Mouse (Mus musculus) erythroblast, adult 5-6 weeks (primary cell): ENCODE data around the gene Akt1s1. TPM values are rescaled to one million over a fixed set of nuclear protein-coding genes. Genes with fewer than 3 reads are reported as not detected.

ENCODE experiments used
- ATAC-seq: replicated peaks from 2 replicates; pipeline ENCODE4 v1.8.0; 2016; ENCODE audit warnings: moderate number of reproducible peaks, mild to moderate bottlenecking, moderate TSS enrichment, inconsistent platforms; ENCODE audit not compliant: poor library complexity, low FRiP score, severe bottlenecking
- total RNA-seq, 2 experiments: library from RNA; stranded (forward) in 1 of 2; stranded (reverse) in 1 of 2; fragments of 150-400 nt in 1 of 2; fragments of 200-764, 138-1000 nt in 1 of 2; gene quantifications; 2 replicates each; pipeline versions ENCODE4 v1.2.3 to v1.2.4; 2015 to 2017; ENCODE audit warnings: low replicate concordance in 2 of 2

Gene Akt1s1
- total RNA-seq, 2 experiments from 2014 or later = 6.5 to 43.3 TPM

DNA sequence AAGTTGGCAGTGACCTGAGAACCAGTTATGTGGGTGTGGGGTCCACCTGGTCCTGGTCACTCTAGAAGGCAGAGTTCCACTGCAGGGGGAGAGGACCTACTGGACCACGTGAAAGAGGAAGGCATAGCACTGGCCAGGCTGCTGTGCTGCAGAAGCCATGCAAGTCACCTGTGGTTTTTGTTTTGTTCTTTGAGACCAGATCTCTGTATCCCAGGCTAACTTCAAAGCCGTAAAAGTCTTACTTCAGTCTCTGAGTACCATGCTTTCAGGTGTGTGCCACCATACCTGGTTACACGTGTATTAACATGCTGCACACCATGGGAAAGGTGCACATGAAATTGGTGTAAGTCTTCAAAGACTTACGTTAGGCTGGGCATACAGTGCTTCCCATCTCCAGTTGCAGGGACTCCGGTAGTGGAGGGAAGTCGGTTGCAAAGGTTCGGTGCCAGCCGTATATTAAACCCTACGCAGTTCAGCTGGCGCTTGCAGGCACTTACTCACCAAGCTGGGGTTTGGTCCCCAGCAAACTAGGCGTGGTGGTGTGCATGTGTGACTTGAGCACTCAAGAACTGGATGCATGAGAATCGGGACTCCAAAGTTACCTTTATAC is 2.9 kb downstream of the Akt1s1 start:
- no peak for ATAC-seq

DNA sequence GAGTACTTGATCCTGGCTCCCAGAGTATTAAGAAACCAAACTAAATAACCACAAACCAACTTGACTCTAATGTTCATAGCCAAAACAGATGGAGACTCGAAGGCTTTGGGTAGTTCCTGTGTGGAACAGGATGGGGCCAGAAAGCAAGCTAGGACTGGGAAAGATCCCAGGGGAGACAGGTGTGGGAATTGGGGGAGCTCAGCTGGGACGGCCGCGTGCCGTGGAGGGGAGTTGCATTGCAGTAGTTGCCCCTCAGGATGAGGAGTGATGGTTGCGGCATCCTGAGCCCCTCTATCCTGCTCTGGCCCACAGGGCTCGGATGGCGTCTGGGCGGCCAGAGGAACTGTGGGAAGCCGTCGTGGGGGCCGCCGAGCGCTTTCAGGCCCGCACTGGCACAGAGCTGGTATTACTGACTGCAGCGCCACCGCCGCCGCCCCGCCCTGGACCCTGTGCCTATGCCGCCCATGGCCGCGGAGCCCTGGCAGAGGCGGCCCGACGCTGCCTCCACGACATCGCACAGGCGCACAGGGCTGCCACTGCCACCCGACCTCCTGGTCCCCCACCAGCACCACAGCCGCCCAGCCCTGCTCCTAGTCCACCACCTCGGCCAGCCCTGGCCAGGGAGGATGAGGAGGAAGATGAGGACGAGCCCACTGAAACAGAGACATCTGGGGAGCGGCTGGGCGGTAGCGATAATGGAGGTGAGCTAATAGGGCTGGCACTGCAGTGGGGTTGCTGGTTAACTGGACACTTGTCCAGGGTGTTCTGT is 3.7 kb downstream of the Akt1s1 start:
- ATAC-seq = no peak

DNA sequence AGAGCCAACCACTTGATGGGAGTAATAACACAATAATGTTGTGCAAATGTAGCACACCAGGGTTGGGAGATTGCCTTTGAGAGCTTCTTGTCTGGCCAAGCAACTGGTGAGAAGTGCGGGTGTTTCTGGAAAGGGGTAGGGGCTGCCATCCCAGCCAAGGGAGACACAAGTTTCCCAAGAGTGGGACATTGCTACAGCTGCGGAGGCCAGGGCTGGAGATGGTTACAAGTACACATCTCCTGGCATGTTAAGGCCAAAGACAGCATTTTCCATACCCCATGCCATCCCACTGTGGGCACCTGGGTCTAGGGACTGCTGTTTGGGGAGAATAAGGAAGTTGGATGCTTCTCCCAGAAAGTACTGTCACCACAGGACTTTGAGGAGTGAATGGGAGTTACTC is 4.3 kb downstream of the Akt1s1 start:
- no peak for ATAC-seq

DNA sequence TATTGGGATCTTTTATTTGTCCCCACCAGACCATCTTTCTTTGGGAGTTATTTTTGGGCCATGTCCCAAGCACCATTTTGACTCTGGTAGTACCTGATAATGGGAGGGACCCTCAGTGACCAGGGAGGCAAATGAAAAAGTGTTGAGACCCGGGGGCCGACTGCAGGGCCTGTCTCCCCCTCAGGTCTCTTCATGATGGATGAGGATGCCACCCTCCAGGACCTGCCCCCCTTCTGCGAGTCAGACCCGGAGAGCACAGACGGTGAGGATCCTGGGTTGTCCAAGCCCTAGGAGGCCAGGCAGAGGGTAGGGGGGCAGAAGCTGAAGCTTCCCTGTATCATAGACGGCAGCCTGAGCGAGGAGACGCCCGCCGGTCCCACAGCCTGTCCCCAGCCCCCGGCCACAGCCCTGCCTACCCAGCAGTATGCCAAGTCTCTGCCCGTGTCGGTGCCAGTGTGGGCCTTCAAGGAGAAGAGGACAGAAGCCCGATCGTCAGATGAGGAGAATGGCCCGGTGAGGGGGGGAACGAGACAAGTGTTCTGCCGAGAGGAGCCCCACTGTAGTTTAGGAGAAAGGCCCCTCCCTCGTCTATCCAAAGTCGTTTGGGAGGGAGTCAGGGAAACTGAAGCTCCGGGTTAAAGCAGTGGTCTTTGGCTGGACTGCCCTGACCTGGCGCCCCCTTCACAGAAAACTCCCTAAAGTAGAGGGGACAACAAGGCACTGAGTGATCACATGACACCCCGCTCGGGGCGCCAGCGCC is 5.0 kb downstream of the Akt1s1 start:
- ATAC-seq = 0 out of 2 replicates have a peak, but pooled peaks have one; percentile 3

DNA sequence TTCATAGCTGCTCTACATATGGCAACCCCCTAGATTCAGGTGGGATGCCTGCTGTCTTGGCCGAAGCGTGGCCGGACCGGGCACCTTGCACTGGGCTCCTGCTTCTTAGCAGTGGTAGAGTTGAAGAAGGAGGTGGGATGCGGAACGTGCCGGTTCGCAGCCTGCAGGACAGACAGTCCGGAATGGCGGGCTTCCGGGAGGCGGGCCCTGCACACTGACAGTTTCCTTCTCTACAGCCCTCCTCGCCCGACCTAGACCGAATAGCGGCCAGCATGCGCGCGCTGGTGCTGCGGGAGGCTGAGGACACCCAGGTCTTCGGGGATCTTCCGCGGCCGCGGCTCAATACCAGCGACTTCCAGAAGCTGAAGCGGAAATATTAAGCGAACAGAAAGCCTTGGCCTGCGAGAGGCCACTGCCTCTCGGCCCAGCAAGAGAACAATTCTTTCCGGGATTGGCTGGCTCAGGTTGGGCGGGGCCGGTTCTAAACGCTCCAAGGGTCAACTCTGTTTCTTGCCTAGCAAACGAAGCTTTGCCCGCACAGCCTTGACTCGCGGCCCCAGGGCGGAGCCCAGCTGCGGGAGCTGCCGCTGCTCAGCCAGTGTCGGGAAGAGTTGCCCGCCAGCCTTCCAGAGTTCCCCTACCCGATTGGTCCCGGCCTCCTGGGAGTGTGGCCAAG is 5.7 kb downstream of the Akt1s1 start:
- ATAC-seq = peak; percentile 57

DNA sequence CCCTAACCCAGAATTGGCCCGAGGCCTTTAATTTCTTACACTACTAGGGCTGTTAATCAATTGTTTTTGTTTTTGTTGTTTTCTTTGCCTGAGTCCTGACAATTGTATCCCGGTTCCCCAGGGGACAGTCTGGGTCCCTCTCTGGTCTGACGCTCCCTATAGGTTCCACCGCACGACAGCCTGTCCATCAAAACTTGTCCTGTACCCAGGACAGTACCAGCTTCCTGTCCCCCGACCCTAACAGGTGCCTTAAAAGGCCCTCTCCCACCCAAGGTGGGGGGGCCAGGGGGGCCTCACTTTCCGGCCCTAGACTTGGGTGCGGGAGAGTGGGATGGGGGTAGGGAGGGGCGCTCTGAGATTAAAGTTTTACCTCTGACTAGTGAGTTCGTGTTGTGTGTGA is 6.2 kb downstream of the Akt1s1 start:
- ATAC-seq = no peak

DNA sequence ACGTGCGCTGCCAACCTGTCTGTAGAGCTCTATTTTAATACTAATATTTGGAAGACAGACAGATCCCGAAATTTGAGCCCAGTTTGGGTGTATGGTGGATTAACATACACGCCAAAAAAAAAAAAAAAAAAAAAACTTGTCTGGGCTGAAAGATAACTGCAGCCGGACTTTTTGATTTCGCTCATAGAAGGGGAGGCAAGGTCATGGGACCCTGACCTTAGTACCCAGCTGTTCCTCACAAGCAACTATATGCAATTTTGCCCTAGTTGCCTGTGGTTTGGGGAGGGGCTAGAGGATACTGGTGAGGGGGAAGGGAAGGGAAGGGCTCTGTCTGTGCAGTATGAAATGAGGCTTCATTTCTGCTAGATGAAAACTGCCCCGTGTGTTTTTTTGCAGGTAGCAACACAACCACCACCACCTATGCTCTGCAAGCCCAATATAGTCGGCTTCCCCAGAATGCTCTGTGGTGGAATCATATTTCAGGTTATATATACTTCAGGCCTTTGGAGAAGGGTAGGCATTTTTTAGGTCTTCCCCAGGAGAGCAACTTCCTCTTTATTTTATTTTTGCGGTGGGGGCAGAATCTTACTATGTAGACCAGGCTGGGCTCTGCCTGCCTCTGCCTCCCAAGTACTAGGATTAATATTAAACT is 7.6 kb downstream of the Akt1s1 start:
- ATAC-seq = no peak

DNA sequence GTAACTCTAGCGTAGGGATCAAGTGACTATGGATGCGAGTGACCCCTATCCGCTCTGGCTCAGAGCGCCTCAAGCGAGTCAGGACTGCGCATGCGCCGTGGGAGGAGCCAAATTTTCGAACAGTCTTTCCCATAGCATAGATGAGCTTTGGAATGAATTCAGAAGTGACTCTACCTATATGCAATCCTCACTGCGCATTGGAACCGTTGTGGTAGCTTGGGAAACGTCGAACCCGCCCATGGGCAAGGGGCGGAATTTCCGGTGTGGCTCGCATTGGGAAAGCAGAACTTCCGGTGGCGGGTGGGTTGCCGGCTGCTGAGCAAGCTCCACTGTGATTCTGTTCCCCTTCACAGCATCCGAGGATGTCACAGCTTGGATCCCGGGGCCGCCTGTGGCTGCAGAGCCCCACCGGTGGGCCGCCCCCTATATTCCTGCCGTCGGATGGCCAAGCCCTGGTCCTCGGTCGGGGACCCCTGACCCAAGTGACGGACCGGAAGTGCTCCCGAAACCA is 8.3 kb downstream of the Akt1s1 start, which contains the start of gene Pnkp:
Gene Pnkp, plus strand, starts transcription at position 98 of the 511 bp plus-strand sequence.
- peak; percentile 41 for ATAC-seq

DNA sequence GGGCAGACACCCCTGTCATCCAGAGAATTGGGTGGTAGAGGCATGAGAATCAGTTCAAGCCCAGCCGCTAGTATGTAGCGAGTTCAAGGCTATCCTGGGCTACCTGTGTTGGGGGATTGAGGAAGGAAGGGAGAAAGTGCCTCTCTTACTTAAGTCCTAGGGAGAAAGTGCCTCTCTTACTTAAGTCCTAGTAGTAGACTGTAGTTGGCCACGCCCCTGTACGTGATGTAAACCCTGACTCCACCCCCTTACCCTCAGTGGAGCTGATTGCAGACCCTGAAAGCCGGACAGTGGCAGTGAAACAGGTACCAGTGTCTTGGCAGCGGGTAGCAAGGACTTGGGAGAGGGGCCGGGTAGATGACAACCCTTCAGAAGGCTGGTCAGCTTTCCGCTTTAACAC is 9.1 kb downstream of the Akt1s1 start:
- peak; percentile 44; the same call in 1 of the 2 replicates for ATAC-seq

DNA sequence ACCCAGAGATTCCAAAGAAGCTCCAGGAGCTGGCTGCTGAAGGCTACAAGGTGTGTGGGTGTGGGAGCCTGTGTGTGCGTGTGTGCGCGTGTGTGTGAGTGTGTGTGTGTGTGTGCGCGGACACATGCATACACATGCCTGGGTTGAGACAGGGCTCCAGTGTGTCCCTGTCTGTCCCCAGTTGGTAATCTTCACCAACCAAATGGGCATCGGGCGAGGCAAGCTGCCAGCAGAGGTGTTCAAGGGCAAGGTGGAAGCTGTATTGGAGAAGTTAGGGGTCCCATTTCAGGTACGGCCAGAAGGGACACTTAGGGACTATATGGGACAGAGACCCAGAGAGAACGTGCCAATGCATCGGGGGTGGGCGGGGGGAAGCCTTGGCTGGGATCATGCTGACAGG is 11.1 kb downstream of the Akt1s1 start:
- no peak for ATAC-seq

DNA sequence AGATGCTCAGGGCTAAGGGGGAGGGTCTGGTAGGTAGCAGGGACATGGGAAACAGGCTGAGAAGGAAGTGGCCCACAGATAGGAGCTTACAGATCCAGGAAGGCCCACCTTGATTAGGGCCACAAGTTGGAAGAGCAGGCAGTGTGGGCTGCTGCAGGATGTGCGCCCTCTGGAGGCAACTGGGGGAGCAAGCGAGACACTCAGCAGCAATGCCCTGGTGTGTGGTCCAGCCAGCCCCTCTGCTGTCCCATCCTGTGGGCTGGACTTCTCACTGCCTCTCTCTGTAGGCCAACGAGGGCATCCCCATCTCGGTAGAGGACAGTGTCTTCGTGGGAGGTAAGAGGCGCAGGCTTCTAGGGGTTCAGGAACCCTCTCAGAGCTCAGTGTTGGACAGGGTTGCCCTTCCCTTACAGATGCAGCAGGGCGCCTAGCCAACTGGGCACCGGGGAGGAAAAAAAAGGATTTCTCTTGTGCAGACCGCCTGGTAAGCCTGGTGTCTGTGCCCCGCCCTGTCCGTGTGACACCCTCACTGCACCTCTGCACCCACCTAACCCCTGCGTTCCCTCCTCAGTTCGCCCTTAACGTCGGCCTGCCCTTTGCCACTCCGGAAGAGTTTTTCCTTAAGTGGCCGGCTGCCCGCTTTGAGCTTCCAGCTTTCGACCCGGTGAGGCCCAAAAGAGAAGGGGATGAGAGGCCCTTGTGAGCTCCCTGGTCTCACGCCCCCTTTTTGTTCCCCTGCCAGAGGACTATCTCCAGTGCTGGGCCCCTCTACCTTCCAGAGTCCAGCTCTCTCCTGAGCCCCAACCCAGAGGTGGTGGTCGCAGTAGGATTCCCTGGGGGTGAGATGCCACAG is 12.0 kb downstream of the Akt1s1 start:
- ATAC-seq = peak; percentile 48

DNA sequence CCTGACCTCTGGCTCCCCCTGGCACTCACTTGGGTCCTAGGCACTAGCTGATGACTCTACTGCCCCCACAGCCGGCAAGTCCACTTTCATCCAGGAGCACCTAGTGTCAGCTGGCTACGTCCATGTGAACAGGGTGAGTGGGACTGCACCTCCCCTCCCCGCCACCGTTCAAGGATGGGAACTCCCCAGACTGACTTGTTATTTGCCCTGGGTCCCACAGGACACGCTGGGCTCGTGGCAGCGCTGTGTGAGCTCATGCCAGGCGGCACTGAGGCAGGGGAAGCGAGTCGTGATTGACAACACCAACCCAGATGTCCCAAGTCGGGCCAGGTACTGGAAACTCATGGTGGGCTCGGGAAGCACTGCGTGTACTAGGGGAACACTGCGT is 12.6 kb downstream of the Akt1s1 start:
- no peak for ATAC-seq

DNA sequence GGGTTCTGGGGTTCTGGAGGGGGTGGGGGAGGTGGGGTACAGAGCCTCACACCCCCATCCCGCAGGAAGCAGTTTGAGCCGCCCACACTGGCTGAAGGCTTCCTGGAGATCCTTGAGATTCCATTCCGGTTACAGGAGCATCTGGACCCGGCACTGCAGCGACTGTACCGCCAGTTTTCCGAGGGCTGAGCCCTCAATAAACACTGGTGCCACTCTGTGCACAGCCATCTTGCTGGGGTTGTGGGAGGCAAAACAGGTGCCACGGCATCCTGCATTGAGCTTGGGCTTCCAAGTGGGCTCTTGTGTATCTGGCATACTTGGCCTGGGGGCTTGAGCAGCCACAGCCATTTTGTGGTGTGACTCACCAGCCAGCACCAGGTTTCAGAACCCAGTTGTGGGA is 13.6 kb downstream of the Akt1s1 start:
- ATAC-seq = no peak

DNA sequence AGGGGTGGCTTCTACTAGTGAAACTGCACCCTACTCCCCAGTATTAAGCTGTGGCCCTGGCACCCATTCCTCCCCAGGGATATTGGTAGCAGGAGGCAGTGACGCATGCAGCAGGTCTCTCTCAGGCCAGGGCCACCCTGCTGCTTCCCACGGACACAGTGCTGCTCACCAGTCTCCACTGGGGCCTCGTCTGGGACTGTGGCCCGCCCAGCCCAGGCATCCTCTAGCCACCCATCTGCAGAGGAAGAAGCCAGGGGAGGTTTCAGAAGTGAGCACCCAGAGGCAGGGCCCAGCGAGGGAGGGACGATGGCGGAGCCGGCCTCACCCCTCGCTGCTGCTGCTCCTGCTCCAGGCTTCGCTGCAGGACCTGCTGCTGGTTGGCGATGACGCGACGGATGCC is 14.4 kb downstream of the Akt1s1 start:
- no peak for ATAC-seq

DNA sequence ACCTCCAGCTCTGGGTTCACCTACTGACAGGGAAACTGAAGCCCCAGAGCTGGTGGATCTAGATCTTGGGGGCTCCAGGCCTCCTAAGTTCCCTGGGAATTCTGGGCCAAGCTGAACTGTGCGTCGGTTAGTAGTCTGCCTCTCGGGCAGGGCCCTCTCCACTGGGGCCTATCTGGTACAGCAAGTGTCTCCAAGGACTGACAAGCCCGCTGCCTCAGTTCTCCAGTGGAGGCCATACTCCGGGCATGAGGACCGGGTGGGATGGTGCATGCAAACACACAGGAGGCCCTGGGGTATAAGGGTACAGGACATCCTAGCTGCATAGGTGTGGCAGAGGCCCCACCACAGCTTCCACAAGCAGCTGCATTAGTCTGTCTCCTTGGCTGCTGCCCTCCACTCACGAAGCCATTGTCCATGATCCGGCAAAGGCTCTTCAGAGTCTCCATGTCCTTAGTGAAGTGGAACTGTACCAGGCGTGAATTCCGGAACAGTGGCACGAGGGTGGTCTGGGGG is 15.2 kb downstream of the Akt1s1 start:
- no peak for ATAC-seq

DNA sequence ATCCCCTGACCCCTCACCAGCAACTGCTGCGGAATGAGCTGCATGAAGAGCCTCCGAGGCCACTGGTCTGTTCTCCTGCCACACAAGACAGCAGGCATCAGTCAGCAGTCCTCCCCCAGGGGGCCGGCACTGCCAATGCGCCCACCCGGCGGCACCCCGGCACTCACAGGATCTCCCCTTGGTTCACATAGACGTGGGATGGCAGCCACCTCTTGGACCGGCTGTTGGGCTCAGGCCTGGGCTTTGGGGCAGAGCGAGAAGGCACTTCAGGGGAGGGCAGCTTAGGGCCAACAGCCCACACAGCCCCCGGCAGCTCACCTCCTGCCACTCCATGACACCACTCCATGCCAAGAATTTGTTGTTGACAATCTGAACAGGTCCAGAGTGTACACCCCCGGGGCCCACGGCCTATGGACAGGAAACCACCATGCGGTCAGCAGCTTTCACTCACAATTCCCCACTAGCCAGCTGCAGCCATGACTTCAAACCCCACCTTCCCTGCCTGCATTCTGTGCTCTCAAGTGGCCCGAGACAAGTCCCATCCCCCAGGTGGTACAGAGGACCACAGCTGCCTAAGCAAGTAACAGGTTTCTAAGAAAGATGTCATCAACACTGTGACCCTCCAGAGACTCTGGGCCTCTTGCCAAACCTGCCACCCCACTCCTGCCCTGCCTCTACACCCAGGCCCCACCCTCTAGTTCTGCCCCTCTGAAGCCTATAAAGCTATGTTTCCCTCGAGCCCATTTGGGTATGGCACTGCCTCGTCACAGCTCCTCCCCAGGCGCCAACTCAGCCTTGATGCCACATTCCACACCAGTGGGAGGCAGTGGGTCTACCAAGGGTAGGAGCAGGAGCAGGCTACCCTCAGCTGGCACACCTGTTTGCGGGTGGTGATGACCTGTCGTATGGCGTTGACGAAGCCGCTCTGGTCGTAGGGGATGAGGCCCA is 16.1 kb downstream of the Akt1s1 start:
- ATAC-seq = no peak

DNA sequence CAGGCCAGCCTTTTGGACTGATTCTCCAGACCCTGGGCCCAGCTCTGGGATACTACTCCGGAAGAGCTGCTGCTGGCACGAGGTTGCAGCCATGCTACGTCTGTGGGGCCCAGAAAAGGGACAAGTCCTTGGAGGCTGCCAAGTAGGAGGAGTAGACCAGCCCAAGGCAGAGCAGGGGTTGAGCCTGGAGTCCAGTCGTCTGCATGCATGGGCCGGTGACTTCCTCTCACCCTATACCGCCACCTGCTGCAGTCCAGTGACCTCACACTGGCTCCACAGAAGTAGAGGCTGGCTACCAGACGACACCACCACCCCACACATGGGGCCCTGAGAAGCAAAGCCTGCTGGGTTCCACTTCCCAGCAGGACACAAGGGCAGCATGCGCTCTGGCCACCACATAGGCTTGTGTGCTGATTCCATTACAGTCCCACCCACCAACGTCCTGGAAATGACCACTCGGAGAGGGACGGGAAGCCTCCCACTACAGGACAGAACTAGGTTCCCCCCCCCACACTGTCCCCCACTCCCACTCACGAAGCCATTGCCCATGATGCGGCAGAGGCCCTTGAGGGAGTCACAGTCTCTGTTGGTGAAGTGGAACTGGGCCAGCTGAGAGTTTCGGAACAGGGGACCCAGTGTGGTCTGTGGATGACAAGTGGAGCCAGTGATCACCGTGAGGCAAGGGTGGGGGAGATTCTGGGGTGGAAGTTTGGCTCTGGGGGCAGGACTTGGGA is 17.7 kb downstream of the Akt1s1 start:
- ATAC-seq = no peak
